Mouse (Mus musculus) heart, postnatal 0 days (tissue): ENCODE measurements around the gene Heg1.

Experiments
- CTCF ChIP-seq: IDR thresholded peaks from 2 replicates; pipeline ENCODE4 v1.5.1; 2016; ENCODE audit warnings: antibody characterized with exemption, control low read depth, low read depth
- EP300 ChIP-seq: IDR thresholded peaks from 2 replicates; pipeline ENCODE4 v1.6.1; 2016; ENCODE audit warnings: antibody characterized with exemption, low read depth

GRCm38 (mm10) chr16:33765477-33765876 lies 81.3 kb downstream of the Heg1 start:
- TF ChIP-seq CTCF (no peak), EP300 (no peak)
